Mouse (Mus musculus) neural tube, embryonic 10.5 days (tissue): Measurements from ENCODE around the gene Brpf3.
"Not testable (repeated sequence)": the region's sequence is repeated elsewhere in the genome, so short reads cannot be mapped to it uniquely, and the experiment has no call there.

Experiments
- DNase-seq: peaks from one replicate; pipeline ENCODE4 v3.0.0-alpha.2; 2017; ENCODE audit warnings: low spot score; ENCODE audit errors: extremely low spot score

Brpf3 gene

GRCm38 (mm10) chr17:28800671-28801412 lies at the start of gene Brpf3:
Brpf3 (plus strand) TSS chr17:28801090.
- peak; percentile 85 for DNase-seq

DNA sequence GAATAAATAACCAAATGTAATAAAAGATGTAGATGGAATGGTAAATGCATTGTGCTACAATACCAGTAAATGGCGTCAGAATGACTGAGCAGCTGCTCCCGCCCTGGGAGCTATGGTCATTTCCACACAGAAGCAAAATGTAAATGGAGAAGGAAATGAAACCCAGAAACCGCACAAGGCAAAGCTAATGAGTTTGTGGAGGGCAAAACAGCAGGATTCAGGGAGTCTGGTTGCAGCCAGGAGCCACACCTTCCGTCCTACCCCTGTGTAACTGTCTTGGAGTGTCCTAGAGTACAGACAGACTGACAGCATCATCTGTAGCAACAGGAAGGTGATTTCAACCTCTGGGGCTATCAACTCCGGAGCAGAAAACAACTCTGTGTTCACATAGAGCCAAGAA lies 44.4 kb upstream of the Brpf3 start:
- DNase-seq: no peak

- DNase-seq: no peak
Measured at GRCm38 (mm10) chr17:28757470-28757869, 43.4 kb upstream of the Brpf3 start.

DNA sequence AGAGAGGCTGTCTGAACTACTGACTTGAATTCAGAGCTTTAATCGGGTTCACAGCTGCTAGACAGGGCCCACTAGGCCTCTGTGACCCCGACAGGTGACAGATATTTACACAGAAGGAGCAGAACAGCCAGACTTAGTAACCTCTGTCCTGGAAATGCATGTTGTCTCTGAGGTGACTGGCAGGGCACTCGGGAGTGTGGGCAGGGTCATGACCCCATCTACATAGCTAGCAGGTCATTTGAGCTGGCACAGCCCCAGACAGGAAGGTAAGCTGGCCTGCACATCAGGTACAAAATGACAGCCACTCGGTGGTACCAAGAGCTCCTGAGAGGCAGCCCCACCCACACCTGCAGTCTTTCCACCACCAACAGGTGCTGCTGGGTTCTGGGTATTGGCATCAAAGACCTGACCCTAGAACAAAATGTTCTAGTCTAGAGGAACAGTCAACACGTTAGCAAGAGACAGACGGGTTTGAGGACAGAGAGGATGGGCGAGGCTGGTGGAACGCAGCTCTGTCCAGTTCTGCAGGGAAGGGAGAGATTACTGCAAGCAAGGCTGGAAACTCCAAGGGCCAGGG lies 40.1 kb upstream of the Brpf3 start:
- DNase-seq: no peak

GRCm38 (mm10) chr17:28761871-28762270 lies 39.0 kb upstream of the Brpf3 start:
- DNase-seq: peak; percentile 59

- DNase-seq: no peak
Measured at GRCm38 (mm10) chr17:28766203-28766602, 34.7 kb upstream of the Brpf3 start.

- no peak for DNase-seq
Measured at GRCm38 (mm10) chr17:28766781-28767515, 33.9 kb upstream of the Brpf3 start.

DNA sequence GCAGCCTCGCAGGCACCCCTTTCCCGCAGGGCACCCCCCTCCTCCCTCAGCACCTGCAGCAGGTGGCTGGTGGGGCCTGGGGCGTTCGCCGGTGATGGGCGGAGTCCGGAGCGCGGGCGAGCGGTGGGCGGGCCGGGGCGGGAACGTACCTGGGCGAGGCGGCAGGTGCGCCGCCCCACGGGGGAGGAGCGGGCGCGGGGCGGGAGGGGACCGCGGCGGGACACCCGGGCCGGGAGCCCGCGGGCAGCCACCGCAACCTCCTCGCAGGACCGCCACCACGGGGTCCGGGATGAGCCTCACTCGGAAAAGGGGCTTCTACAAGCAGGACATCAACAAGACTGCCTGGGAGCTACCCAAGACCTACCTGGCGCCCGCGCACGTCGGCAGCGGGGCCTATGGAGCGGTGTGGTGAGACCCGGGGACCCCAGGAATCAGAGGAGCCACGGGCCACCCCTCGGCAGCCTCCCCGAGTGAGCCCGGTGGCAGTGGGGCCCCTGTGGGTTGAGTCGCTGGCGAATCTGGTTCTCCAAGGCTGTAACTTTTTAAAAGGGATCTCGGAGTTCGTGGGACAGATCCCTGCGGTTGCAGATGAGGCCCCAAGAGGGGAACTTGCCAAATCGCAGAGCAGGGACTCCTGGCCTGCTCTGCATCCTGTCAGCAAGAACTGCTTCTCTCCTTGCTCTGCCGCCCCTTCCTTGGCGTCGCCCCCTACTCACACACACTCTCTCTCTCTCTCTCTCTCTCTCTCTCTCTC lies 31.6 kb upstream of the Brpf3 start, which contains the start of gene Mapk13:
Gene Mapk13 (plus strand): TSS at position 177 of the 754 bp plus-strand sequence.
- peak; percentile 58 for DNase-seq

DNA sequence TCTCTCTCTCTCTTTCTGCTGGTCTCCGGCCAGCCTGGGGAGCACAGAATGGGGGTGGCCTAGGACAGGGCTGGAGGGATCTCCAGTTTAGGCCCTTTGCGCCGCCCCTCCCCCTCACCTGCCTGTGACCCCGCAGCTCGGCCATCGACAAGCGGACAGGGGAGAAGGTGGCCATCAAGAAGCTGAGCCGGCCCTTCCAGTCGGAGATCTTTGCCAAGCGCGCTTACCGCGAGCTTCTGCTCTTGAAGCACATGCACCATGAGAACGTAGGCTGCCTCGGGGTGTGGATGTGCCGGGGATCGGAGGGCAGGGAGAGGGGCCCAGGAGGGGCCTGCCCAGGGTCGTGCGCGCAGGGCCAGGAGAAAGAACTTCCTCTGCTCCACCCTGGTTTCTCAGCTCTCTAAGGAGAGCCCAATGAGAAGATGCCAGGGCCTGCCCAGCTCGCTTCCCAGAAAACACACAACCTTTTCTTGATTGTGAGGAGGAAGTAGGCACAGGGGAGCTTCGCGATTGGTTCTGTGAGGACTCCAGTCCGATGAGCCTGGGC lies 30.9 kb upstream of the Brpf3 start:
- no peak for DNase-seq

DNA sequence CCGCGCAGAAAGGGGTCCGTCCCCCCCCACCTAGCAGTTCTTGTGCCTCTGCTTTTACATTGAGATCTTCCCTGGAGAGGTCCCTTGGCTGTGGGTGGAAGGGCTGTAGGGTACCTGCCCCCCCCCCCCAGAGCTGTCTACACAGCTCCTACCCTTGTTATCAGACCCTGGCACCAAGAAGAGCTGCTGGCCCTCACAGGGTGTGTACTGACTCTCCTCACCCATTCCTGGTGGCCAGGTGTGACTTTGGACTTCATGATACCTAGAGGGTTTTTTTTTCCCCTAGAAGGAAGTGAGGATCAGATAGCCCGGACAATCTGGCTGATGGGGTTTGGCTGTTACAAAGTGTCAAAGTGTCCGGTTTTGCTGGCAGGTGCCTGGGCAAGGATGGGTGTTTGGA lies 29.6 kb upstream of the Brpf3 start:
- no peak for DNase-seq

DNA sequence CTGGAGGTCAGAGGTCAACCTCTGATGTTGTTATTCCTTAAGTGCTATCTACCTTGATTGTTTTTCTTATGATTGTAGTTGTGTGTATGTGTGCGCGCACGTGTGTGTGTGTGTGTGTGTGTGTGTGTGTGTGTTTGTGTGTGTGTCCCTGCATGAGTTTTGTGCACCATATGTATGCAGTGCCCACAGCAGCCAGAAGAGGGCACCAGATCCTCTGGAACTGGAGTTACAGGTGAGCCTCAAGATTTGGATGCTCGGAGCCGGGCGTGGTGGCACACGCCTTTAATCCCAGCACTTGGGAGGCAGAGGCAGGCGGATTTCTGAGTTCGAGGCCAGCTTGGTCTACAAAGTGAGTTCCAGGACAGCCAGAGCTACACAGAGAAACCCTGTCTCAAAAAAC lies 26.6 kb upstream of the Brpf3 start:
- DNase-seq: not testable (repeated sequence)

GRCm38 (mm10) chr17:28775161-28775560 lies 25.7 kb upstream of the Brpf3 start:
- no peak for DNase-seq

DNA sequence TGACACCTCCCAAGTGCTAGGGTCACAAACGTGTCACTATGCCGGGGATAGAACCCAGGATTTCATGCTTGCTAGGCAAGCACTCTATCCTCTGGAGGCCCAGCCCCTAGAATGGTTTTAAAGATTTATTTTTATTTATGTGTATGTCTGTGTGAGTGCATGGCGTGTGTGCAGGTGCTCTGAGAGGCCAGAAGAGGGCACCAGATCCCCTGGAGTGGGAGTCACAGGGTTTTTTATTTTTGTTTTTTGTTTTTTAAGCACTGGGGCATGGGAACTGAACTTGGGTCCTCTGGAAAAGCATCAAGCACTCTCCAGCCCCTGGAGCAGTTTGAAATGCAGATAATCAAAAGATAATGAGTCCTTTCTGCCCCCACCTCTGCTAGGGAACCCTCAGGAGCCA lies 24.1 kb upstream of the Brpf3 start:
- no peak for DNase-seq

GRCm38 (mm10) chr17:28777231-28778005 lies 23.5 kb upstream of the Brpf3 start:
- DNase-seq: no peak

DNA sequence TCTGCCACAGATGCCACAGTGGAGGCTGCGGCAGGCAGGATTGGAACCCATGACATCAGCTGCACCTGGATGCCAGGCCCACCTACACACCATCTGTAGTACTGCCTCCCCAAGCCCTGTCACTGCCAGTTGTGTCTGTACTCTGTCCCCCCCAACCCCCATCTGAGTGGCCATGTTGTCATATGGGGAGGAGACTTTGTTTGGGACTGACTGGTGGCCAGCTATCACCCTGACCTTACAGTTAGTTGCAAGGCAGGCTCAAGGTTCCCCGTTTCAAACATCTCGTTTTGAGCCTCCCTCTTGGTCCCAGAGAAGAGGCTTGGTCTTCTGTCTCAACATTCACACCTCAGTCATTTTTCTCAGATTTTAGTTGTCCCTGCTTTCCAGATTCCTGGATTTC lies 21.2 kb upstream of the Brpf3 start:
- DNase-seq: no peak

DNA sequence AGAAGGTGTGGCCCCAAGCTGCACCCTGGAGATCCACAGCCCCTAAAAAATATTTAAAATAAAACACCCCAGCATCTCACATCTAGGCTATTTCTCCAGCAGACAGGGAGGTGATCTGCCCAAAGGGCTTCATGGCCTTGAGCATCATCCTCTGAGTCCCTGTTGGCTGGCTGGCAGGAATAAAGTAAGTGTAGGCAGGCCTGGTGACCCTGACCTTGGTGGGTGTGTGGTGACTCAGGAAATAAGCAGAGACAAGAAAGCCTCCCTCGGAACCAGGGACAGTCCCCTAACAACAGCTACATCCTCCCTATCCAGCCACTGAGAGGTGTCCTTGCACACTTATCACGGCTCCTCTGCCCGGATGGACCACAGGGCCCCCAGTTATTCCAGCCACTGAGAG lies 20.1 kb upstream of the Brpf3 start:
- DNase-seq: no peak

- DNase-seq: no peak
Measured at GRCm38 (mm10) chr17:28781290-28782045, 19.4 kb upstream of the Brpf3 start.

DNA sequence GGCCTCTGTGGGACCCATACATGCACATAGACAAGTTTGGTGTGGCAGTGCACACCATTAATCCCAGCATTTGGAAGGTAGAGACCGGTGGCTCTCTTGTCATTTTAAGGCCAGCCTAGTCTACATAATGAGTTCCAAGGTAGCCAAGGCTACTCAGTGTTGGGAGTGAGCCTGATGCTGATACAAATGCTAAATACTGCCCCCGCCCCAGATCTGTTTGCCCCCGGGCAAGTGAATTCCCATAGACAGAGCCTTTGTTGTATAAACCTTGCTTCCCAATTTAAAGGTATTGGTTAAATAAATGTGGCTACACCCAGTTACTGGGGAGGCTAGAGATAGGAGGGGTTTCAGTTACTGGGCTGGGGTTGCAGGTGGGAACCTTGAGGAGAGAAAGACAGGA lies 15.9 kb upstream of the Brpf3 start:
- DNase-seq: no peak

DNA sequence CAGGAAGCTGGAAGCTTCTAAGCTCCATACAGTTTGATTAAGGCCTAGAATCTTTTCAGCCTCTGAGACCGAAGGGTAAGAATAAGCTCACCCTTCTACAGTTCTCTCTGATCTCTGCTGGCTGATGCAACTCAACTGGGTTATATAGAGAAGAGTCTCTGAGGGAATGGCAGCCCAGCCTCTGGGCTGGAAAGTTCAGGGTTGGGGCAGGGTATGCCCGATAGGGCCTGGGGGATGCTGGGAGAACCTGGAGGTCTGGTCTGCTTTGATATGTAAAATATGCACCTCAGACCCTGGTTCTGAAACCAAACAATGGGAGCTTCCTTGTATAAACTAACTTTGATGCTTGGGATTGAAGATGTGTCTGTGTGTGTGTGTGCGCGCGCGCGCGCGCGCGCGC lies 13.4 kb upstream of the Brpf3 start:
- no peak for DNase-seq

GRCm38 (mm10) chr17:28797031-28797430 lies 3.9 kb upstream of the Brpf3 start:
- no peak for DNase-seq
